Mouse (Mus musculus): ENCODE data around the gene Gpr179.

Gpr179 gene

GRCm38 (mm10) chr11:97352027-97352684 is at the start of gene Gpr179:
TSS of gene Gpr179 (minus strand) at chr11:97352077.
- no peaks in the 10 kb centered on the region for H3K27me3 ChIP-seq (ENCODE audit: control insufficient read depth, insufficient read depth, low read length, poor library complexity, severe bottlenecking)
- no peaks in the 10 kb centered on the region for H3K36me3 ChIP-seq (ENCODE audit: control insufficient read depth, insufficient read depth, low read length, poor library complexity, severe bottlenecking)
- DNase-seq (ENCODE audit: low read depth, low spot score): no peak

- DNase-seq (ENCODE audit: low read depth, low spot score): no peak
- no peaks in the 10 kb centered on the region for H3K27me3 ChIP-seq (ENCODE audit: control insufficient read depth, insufficient read depth, low read length, poor library complexity, severe bottlenecking)
- H3K36me3 ChIP-seq (ENCODE audit: control insufficient read depth, insufficient read depth, low read length, poor library complexity, severe bottlenecking): no peaks in the 10 kb centered on the region
Measured at GRCm38 (mm10) chr11:97401082-97401481, 49.2 kb upstream of the Gpr179 start.

- Histone ChIP-seq H3K36me3 (ENCODE audit: control insufficient read depth, insufficient read depth, low read length, poor library complexity, severe bottlenecking) (no peaks in the 10 kb centered on the region; the same call in 1 of the 2 replicates), H3K27me3 (ENCODE audit: control insufficient read depth, insufficient read depth, low read length, poor library complexity, severe bottlenecking) (no peaks in the 10 kb centered on the region)
- peak; percentile 87 for DNase-seq (ENCODE audit: low read depth, low spot score)
Measured at GRCm38 (mm10) chr11:97399958-97400710, 48.3 kb upstream of the Gpr179 start.

- no peak for DNase-seq (ENCODE audit: low read depth, low spot score)
- H3K36me3 ChIP-seq (ENCODE audit: control insufficient read depth, insufficient read depth, low read length, poor library complexity, severe bottlenecking): no peaks in the 10 kb centered on the region; the same call in 1 of the 2 replicates
- H3K27me3 ChIP-seq (ENCODE audit: control insufficient read depth, insufficient read depth, low read length, poor library complexity, severe bottlenecking): no peaks in the 10 kb centered on the region
Measured at GRCm38 (mm10) chr11:97398506-97398905, 46.6 kb upstream of the Gpr179 start.

GRCm38 (mm10) chr11:97394146-97394545 is 42.3 kb upstream of the Gpr179 start:
- DNase-seq (ENCODE audit: low read depth, low spot score): peak; percentile 30
- Histone ChIP-seq H3K36me3 (ENCODE audit: control insufficient read depth, insufficient read depth, low read length, poor library complexity, severe bottlenecking) (peaks cover 4% of the 10 kb centered on the region; the same call in 1 of the 2 replicates), H3K27me3 (ENCODE audit: control insufficient read depth, insufficient read depth, low read length, poor library complexity, severe bottlenecking) (no peaks in the 10 kb centered on the region)

GRCm38 (mm10) chr11:97393658-97394057 is 41.8 kb upstream of the Gpr179 start:
- no peak for DNase-seq (ENCODE audit: low read depth, low spot score)
- Histone ChIP-seq H3K27me3 (ENCODE audit: control insufficient read depth, insufficient read depth, low read length, poor library complexity, severe bottlenecking) (no peaks in the 10 kb centered on the region), H3K36me3 (ENCODE audit: control insufficient read depth, insufficient read depth, low read length, poor library complexity, severe bottlenecking) (peaks cover 4% of the 10 kb centered on the region; the same call in 1 of the 2 replicates)

GRCm38 (mm10) chr11:97389127-97389526 is 37.2 kb upstream of the Gpr179 start:
- no peaks in the 10 kb centered on the region for H3K27me3 ChIP-seq (ENCODE audit: control insufficient read depth, insufficient read depth, low read length, poor library complexity, severe bottlenecking)
- DNase-seq (ENCODE audit: low read depth, low spot score): no peak

GRCm38 (mm10) chr11:97387811-97388210 is 35.9 kb upstream of the Gpr179 start:
- no peak for DNase-seq (ENCODE audit: low read depth, low spot score)
- Histone ChIP-seq H3K36me3 (ENCODE audit: control insufficient read depth, insufficient read depth, low read length, poor library complexity, severe bottlenecking) (peaks cover 6% of the 10 kb centered on the region), H3K27me3 (ENCODE audit: control insufficient read depth, insufficient read depth, low read length, poor library complexity, severe bottlenecking) (no peaks in the 10 kb centered on the region)

More at GRCm38 (mm10) chr11:97389127-97389526, 37.2 kb upstream of the Gpr179 start:
- peaks cover 4% of the 10 kb centered on the region; the same call in 1 of the 2 replicates for H3K36me3 ChIP-seq (ENCODE audit: control insufficient read depth, insufficient read depth, low read length, poor library complexity, severe bottlenecking)

- H3K36me3 ChIP-seq (ENCODE audit: control insufficient read depth, insufficient read depth, low read length, poor library complexity, severe bottlenecking): peaks cover 5% of the 10 kb centered on the region; the same call in 1 of the 2 replicates
- no peak for DNase-seq (ENCODE audit: low read depth, low spot score)
- H3K27me3 ChIP-seq (ENCODE audit: control insufficient read depth, insufficient read depth, low read length, poor library complexity, severe bottlenecking): no peaks in the 10 kb centered on the region
Measured at GRCm38 (mm10) chr11:97383764-97384163, 31.9 kb upstream of the Gpr179 start.

- no peak for DNase-seq (ENCODE audit: low read depth, low spot score)
- Histone ChIP-seq H3K36me3 (ENCODE audit: control insufficient read depth, insufficient read depth, low read length, poor library complexity, severe bottlenecking) (peaks cover 5% of the 10 kb centered on the region; the same call in 1 of the 2 replicates), H3K27me3 (ENCODE audit: control insufficient read depth, insufficient read depth, low read length, poor library complexity, severe bottlenecking) (no peaks in the 10 kb centered on the region)
Measured at GRCm38 (mm10) chr11:97383017-97383416, 31.1 kb upstream of the Gpr179 start.

GRCm38 (mm10) chr11:97380036-97380435 is 28.2 kb upstream of the Gpr179 start:
- Histone ChIP-seq H3K36me3 (ENCODE audit: control insufficient read depth, insufficient read depth, low read length, poor library complexity, severe bottlenecking) (peaks cover 7% of the 10 kb centered on the region; the same call in 1 of the 2 replicates), H3K27me3 (ENCODE audit: control insufficient read depth, insufficient read depth, low read length, poor library complexity, severe bottlenecking) (no peaks in the 10 kb centered on the region)
- DNase-seq (ENCODE audit: low read depth, low spot score): no peak

GRCm38 (mm10) chr11:97373402-97373801 is 21.5 kb upstream of the Gpr179 start:
- no peak for DNase-seq (ENCODE audit: low read depth, low spot score)
- Histone ChIP-seq H3K27me3 (ENCODE audit: control insufficient read depth, insufficient read depth, low read length, poor library complexity, severe bottlenecking) (no peaks in the 10 kb centered on the region), H3K36me3 (ENCODE audit: control insufficient read depth, insufficient read depth, low read length, poor library complexity, severe bottlenecking) (peaks cover 4% of the 10 kb centered on the region; the same call in 1 of the 2 replicates)

GRCm38 (mm10) chr11:97372159-97372864 is 20.4 kb upstream of the Gpr179 start:
- DNase-seq (ENCODE audit: low read depth, low spot score): no peak
- no peaks in the 10 kb centered on the region for H3K27me3 ChIP-seq (ENCODE audit: control insufficient read depth, insufficient read depth, low read length, poor library complexity, severe bottlenecking)

GRCm38 (mm10) chr11:97370329-97371091 is 18.6 kb upstream of the Gpr179 start:
- no peaks in the 10 kb centered on the region for H3K27me3 ChIP-seq (ENCODE audit: control insufficient read depth, insufficient read depth, low read length, poor library complexity, severe bottlenecking)
- no peak for DNase-seq (ENCODE audit: low read depth, low spot score)
- 0 out of 2 replicates have a peak, but pooled peaks cover 2% of the 10 kb centered on the region for H3K36me3 ChIP-seq (ENCODE audit: control insufficient read depth, insufficient read depth, low read length, poor library complexity, severe bottlenecking)

More at GRCm38 (mm10) chr11:97372159-97372864, 20.4 kb upstream of the Gpr179 start:
- peaks cover 4% of the 10 kb centered on the region; the same call in 1 of the 2 replicates for H3K36me3 ChIP-seq (ENCODE audit: control insufficient read depth, insufficient read depth, low read length, poor library complexity, severe bottlenecking)
